Mouse (Mus musculus): ENCODE data around the gene Rbsn.

Gene Rbsn

DNA sequence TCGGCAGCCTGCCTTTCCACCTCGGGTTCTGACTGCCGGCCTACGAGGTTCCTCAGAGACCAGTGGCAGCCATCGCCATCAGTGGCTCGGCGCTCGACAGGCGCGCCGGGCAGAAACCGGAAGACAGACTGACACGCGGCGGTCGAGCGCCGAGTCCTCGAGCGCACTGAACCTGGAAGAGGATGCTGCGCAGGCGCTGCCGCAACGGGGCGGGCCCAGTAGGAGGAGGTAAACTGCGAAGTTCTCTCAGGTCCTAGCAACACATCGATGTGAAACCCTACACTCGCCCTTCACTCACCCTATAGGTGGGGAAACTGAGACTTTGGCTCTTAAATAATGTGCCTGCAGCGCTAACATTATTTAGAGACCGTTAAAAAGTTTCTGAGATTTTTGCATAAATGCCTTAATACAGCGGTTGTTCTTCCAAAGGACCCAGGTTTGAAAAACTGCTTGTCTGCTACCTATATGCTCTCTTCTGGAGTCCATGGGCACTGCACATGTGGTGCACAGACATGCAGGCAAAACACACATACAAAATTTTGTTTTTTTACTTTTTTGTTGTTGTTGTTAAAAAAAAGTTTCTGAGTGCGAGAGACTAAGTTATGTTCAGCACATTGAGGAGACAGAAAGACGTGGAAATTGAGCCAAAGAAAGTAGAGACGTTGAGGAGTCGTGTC lies at the start of gene Rbsn:
Rbsn (minus strand) TSS at position 153 of the 677 bp plus-strand sequence.
- peak; percentile 76 for DNase-seq (ENCODE audit: extremely low read depth, low read depth)

GRCm38 (mm10) chr6:92261162-92261843 lies 46.6 kb upstream of the Rbsn start:
- DNase-seq (ENCODE audit: extremely low read depth, low read depth): no peak

GRCm38 (mm10) chr6:92255346-92255745 lies 40.6 kb upstream of the Rbsn start:
- no peak for DNase-seq (ENCODE audit: extremely low read depth, low read depth)

DNA sequence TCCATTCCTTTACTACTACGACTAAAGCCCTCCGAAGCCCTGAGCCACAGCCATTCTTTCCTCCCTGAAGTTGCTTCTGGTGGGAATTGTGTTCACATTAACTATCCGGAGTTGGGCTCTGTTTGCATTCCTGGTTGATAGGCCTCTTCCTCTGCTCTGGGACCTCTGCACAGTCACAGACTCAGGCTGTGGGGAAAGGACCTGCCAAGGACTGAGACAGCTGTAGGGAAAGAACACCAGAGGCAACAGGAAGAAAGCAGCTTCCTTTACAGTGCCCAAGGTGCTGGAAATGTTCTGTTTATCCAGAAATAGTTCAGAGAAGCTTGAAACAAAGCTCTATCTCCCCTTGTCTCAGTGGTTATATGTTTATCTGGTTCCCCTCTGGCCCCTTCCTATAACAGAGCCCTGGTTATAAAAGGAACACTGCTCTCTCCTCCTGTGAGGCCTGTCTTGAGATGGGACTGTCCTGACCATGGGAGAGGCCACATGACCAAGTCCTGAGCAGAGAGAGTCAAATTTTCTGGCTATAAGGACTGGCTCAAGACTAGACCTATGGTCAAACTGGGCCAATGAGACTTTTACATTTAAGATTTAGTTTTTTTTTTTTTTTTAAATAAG lies 38.6 kb upstream of the Rbsn start:
- DNase-seq (ENCODE audit: extremely low read depth, low read depth): no peak

DNA sequence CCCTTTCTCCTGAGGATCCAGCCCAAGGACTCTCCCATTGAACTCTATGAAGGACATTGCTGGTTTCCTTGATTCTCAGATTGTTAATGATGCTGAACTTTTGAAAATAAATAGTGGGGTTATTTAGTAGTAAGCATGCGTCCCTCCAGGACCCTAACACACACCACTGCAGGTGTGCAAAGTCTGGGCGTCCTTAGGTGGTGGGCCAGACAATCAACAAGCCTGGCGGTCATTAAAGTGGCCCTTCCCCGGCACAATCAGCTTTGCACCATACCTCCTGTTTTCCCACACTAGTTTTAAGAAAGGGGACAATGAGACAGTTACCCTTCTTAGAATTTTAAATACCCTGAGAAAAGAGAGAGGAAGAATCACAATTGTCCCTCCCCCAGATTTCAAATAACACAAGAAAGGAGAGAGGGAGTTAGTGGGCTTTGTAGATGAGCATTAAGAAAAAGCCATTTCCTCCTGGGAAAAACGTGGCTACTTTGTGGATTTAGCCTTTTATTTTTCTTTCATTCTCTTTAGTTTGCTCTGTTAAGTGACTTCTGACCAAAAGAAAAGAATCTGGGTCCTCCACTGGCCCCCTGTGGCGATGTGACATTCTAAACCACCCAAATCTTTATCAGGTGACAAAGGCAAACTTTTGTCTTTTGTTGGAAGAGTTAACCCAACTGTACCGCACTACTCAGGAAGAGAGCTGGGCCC lies 32.6 kb upstream of the Rbsn start:
- no peak for DNase-seq (ENCODE audit: extremely low read depth, low read depth)

DNA sequence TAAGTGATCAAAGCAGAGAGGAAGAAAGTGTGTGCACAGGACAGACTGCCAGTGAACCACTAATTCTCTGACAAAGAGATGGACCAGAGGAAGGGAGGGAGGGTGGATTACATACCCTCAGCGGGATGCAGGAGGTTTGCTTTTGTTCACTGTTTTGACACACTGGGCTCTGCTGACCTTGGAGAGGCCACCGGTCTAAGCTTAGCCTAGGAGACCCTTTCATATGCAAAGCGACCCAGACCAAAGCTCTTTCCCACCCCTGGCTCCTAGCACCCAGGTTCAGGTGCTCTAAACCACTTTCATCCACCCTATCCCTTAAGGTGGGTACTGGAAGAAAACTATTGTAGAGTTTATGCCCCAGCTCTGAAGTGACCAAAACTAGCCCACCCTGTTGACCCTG lies 31.6 kb upstream of the Rbsn start:
- DNase-seq (ENCODE audit: extremely low read depth, low read depth): no peak

- no peak for DNase-seq (ENCODE audit: extremely low read depth, low read depth)
Observed at GRCm38 (mm10) chr6:92244591-92244990, 29.9 kb upstream of the Rbsn start, which contains the start of gene Trh. TSS of gene Trh (minus strand) at chr6:92244650.

DNA sequence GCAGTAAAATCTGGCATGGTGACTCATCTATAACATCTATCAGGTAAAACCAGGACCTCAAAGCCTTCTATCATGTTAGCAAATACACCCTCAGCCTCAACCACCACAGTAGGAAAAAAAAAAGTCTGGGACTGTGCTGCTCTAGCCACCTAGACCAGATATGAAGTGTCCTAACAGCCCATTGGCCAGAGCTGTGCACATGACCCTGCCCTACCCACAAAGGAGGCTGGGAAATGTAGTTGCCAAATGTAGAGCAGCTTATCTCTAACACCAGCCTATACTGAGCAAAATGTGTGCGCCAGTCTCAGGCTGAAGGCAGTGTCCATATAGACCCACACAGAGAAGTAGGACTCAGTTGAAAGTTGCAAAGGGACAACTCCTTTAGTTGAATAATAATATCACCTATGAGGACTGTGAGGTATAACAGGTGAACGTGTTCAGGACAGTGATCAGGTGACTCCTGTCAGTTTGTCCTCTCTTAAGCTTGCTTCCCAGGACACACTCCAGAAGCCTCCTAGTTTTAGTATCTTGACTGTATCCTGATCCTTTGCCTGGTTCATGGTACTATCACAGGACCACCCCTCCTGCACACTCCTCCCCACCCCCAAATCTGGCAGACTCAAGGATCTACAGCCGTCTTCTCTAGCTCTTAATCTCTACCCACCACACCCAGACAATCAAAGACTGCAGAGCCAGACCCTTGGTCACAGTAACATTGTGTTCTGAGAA lies 26.6 kb upstream of the Rbsn start:
- peak; percentile 53 for DNase-seq (ENCODE audit: extremely low read depth, low read depth)

- no peak for DNase-seq (ENCODE audit: extremely low read depth, low read depth)
Observed at GRCm38 (mm10) chr6:92235036-92235435, 20.3 kb upstream of the Rbsn start.

DNA sequence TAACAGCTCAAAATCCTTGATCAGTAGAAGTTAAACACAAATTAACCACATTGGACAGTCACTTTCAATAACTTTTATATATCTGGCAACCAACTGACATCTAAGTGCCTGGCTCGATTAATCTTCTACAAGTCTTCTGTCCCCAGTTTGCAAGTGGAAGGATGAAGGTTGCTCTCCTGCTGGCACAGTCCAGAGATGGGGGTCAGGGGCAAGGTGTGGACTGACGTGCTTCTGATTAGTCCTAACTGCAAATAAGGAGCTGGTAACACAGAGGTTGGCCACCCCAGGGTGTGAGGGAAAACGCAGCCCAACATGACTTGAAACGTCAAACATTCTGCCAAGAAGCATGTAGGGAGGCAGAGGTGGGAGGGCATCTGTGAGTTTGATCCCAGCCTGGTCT lies 17.0 kb upstream of the Rbsn start:
- no peak for DNase-seq (ENCODE audit: extremely low read depth, low read depth)

DNA sequence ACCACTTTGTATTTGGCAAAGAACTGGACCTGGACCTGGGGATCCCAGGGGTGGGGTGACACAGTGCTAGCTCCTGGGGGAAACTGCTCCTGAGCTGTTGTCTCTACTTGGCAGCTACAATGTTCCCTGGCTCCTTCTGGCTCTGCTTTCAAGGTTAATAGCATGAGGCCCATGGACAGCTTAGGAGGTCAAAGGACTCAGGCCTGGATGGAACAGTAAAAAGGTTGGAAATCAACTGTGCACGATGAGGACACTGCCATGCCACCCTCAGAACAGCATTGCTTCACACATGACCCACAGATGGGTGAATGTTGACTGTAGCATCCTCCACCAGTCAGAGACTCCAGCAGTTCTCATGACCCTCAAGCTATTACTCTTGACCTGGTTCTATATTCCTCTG lies 16.6 kb upstream of the Rbsn start:
- DNase-seq (ENCODE audit: extremely low read depth, low read depth): no peak

DNA sequence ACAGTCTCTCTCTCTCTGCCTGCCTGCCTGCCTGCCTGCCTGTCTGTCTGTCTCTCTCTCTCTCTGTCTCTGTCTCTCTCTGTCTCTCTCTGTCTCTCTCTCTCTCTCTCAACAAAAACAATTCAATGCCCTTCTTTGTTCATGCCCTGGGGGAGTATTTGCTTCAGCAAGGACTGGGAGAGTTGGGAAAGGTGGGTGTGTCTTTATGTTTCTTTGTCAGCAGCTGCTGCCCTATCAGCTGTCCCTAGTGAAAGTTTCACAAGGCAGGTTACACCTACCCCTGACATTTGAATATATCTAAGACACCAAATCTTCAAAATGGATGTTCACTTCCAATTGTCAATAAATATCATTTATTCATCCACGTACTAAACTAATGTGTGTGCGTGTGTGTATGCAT lies 14.9 kb upstream of the Rbsn start:
- no peak for DNase-seq (ENCODE audit: extremely low read depth, low read depth)

DNA sequence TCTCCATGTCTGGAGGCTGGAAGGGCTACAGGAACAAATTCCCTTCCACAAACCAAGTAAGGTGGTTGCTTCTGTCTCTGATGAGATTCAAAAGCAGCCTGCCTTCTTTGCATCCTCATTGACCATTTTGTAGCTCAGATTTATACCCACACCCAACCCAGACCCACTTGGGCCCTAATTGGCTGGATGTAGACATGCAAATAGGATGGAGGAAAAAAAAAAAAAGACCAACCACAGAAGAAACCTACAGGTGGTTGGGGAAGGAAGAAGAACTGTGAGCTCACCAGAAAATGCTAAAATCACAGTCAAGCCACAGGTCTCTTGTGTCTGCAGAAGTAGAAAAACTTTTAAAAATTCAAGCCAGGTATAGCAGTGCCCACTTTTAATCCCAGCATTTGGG lies 14.4 kb upstream of the Rbsn start:
- no peak for DNase-seq (ENCODE audit: extremely low read depth, low read depth)

DNA sequence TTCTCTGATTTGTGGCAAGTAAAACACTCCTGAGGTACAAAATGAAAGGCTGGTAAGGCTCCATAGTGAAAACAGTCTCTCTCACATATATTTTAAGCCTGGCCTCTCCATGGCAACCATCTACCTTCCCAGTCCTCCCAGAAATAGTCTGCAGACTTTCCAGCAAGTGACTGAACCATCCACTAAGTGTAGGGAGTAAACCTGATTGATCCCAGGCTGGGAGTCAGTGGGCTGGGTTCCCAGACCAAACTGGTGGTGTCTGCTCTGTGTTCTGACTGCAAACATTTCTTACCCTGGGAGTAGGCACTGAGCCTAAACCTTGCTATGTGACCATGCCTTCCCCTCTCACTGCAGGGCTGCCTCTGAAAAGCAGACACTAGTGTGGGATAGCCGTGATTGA lies 10.3 kb upstream of the Rbsn start:
- DNase-seq (ENCODE audit: extremely low read depth, low read depth): no peak

GRCm38 (mm10) chr6:92222021-92222420 lies 7.3 kb upstream of the Rbsn start:
- DNase-seq (ENCODE audit: extremely low read depth, low read depth): no peak

DNA sequence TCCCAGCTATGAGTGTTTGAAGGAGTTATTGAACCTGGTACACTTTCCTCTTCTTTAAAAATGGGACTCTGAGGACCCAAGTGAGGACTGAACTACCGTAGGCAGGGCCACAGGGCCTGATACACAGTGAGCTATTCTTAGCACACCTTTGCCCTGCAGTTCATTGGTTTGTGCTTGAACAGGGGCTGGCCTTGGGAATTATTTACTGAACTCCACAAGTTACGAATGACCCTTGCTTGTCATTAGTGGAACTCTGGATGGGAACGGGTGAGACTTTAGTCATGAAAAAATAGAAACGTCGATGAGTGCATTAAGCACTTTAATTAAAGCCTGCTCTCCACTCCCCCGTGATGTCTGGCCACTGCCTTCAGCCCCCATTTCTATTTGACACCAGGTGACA lies 6.9 kb upstream of the Rbsn start:
- no peak for DNase-seq (ENCODE audit: extremely low read depth, low read depth)

GRCm38 (mm10) chr6:92219445-92219844 lies 4.7 kb upstream of the Rbsn start:
- no peak for DNase-seq (ENCODE audit: extremely low read depth, low read depth)

- DNase-seq (ENCODE audit: extremely low read depth, low read depth): peak; percentile 14
Observed at GRCm38 (mm10) chr6:92214055-92214772, 511 bp downstream of the Rbsn start.

GRCm38 (mm10) chr6:92199414-92199813 lies 15.3 kb downstream of the Rbsn start:
- no peak for DNase-seq (ENCODE audit: extremely low read depth, low read depth)

DNA sequence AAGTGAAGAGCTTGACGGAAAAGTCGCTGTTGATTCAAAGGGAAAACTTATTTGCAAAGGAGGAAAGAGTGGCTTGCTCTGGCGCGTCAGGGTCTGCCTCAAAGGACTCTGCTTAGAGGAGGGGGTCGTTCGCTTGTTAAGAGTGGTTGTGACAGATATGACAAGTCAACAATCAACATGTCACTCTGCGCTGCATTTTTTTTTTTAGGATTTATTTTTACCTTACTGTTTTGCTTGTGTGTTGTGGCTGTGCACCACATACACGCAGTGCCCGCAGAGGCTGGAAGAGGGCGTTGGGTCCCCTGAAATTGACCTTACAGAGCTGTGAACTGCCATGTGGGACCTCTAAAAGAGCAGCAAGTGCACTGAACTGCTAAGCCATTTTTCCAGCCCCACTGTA lies 30.5 kb downstream of the Rbsn start:
- DNase-seq (ENCODE audit: extremely low read depth, low read depth): no peak

DNA sequence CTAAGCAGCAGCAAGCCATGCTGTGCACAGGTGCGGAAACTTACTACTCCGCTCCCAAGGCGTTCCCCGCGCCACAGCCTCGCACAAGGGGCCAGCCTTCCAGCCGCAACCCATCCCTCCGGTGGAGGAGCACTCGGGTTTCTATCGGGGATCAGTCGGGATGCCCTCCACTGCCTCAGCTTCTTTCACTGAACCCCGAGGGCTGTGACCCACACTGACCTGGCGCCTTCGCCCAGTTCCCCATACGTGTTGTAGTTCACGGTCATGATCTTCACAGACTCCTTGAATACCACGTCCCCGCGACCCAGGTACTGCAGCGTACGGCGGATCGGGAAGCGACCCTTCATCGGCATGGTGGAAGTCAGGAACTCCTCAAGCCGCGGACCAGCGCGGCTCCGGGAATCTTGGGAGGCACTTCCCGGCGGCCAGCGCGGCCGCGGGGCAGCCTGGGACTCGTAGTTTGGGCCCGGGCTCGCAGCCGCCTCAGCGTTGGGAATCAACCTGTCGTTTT lies 31.0 kb downstream of the Rbsn start, which contains the start of gene Mrps25:
Mrps25 (minus strand) TSS at position 413 of the 511 bp plus-strand sequence.
- DNase-seq (ENCODE audit: extremely low read depth, low read depth): peak; percentile 21
